Mouse (Mus musculus) urinary bladder, postnatal 36 days (tissue): Measurements from ENCODE around the gene Gm4767.
"Not testable (repeated sequence)": the region's sequence is repeated elsewhere in the genome, so short reads cannot be mapped to it uniquely, and the experiment has no call there.

Experiments used
- DNase-seq, 2 experiments: peaks; one replicate each; pipeline ENCODE4 v3.0.0; 2022; ENCODE audit warnings: low spot score in 2 of 2, mixed read lengths in 1 of 2

Gene Gm4767

DNA sequence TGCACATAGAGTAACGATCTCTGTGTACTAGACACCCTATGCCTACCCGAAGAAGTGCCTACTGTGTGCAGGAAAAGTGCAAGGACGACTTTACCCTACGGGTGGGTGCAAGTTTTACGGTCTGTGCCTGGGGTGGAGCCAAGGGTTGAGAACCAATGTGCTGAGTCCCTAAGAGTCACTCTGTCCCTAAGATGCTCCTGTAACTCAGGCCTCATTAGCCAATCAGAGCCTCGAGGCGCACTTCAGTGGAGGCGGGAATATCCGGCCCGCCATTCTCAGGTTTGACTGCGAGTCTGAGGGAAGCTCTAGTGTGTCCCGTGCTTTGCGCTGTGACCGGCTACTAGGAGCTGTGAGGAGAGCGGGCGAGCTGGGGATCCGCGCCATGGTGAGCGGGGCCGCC lies at the start of gene Gm4767:
TSS of gene Gm4767 (plus strand) at position 288 of the 400 bp plus-strand sequence.
- DNase-seq, result not testable (repeated sequence)

GRCm38 (mm10) chr10:81770506-81771403 lies 41.2 kb upstream of the Gm4767 start, which contains the start of gene Gm3055:
Gene Gm3055, minus strand, starts transcription at chr10:81771161.
- DNase-seq, result not testable (repeated sequence)

- DNase-seq, result not testable (repeated sequence)
Observed at GRCm38 (mm10) chr10:81771404-81771777, 40.6 kb upstream of the Gm4767 start.

- not testable (repeated sequence) for DNase-seq
Observed at GRCm38 (mm10) chr10:81846219-81846618, 34.2 kb downstream of the Gm4767 start.

DNA sequence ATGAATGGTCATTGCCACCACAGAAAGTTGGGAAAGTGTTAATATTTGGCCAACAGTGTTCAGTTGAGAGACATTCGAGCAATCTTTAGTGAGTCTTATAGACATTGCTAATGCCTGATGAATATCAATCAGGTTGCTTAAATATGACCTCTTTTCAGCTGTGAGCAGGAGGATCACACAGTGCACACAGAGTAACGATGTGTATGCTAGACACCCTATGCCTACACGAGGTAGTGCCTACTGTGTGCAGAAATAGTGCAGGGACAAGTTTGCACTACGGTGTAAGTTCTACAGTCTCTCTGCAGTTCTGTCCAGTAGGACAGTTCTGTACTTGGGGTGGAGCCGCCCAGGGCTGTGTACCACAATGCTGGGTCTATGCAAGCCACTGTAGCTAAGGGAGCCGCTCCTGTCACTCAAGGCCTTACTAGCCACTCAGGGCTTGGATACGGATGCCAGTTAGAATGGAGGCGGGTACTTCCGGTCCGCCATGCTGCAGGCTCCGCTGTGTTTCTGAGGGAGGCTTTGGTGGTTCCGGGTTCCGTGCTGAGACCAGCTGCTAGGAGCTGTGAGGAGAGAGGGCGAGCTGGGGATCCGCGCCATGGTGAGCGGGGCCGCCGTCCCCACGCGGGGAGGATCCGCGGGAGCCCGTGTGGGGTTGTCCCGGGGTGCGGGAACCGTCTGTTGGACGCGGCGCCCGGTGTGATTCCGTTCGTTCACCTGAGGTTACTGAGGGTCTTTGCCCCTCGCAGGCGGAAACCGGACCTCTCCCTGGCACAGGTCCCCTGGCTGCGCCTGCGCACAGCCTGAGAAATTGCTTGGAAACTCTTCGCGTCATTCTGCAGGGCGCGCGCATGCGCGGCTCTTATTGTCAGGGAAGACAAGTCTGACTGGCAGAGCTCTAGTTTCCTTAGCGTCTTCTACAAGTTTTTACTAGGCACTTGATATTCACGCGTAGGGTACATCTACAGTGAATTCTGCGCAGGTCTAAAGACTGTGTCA lies 51.7 kb downstream of the Gm4767 start, which contains the start of gene Gm32687:
TSS of gene Gm32687 (plus strand) at position 526 of the 999 bp plus-strand sequence.
- DNase-seq, result peak in 1 of 2 experiments; percentile 0
